Mouse (Mus musculus): ENCODE data around the gene Hoxa6. TPM values are rescaled to one million over a fixed set of nuclear protein-coding genes. Genes with fewer than 3 reads are reported as not detected.

Gene Hoxa6
- polyA plus RNA-seq, 1 experiment: not detected

DNA sequence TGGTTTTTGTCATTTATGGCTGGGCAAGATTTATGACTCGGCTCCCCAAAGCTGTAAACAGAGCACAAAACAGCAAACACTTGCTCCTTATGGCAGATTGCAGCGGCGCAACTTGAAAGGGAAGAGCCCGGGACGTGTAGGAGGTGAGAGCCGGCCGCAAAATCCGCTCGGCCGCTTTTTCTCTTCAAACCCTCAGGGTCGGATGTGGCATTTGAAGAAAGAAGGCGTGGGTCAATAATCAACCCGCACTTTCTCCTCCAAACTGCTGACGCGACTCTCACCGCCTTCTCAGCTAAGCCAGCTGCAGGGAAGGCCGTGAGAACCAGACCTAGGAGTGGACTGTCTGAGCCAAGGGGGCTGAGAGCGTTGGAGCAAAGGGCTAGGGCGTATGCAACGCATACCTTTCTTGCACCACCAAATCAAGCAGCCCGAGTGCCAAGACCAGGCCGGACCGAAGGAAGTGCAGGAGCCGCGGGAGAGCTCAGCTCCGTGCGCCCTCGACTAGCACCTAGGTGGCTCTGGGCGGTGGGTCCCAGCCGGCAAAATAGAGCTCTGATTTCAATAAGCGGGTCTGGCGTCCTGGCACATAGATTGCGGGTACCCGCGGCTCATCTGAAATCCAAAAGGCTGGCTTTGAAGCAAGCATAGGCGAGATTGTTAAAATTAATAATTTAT, 31.3 kb downstream of the Hoxa6 start, which contains the start of gene 5730596B20Rik:
Gene 5730596B20Rik, plus strand, starts transcription at position 438 of the 675 bp plus-strand sequence.
- Histone ChIP-seq H3K4me3 (ENCODE audit: low read depth, low read length) (no peak within 1 kb of the TSS), H3K4me1 (ENCODE audit: control insufficient read depth, insufficient read depth, low read length) (no peaks in the 10 kb centered on the region), H3K27me3 (ENCODE audit: control insufficient read depth, insufficient read depth, low read length, poor library complexity, severe bottlenecking) (peaks cover 48% of the 10 kb centered on the region), H3K9ac (ENCODE audit: low read depth, poor library complexity, severe bottlenecking) (no peak within 1 kb of the TSS), H3K9me3 (replicated peaks; ENCODE audit: control insufficient read depth, insufficient read depth, low read length, poor library complexity, severe bottlenecking) (no peaks in the 10 kb centered on the region), H3K27ac (ENCODE audit: insufficient read depth, low read length) (no peak within 1 kb of the TSS), H3K36me3 (ENCODE audit: control insufficient read depth, insufficient read depth, low read length, poor library complexity, severe bottlenecking) (no peaks in the 10 kb centered on the region)
- TF ChIP-seq POLR2A (IDR thresholded peaks at IDR 0.05; ENCODE audit: insufficient read depth, low read length) (no peak), EP300 (IDR thresholded peaks at IDR 0.05; ENCODE audit: insufficient read depth, low read depth, low read length) (no peak), CTCF (IDR thresholded peaks at IDR 0.05; ENCODE audit: low read depth, low read length) (no peak)

DNA sequence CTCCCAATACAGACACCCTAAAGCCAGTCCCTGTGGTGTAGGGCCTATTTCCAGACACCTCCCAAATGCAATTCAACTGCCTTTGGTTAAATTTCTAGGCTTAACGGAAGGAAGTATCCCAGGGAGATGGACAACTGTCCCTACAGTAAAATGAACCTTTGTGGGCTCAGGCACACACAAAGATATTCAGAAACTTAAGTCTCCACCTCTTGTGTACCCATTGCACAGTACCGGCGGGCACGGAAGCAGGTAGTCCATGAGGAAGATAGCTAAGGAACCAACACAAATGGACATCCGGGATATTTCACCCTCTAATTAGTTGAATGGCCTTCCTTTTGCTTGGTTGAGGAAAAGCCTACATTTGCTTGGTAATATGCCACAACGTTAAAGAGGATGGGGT, 32.1 kb downstream of the Hoxa6 start:
- H3K9me3 ChIP-seq (replicated peaks; ENCODE audit: control insufficient read depth, insufficient read depth, low read length, poor library complexity, severe bottlenecking): no peaks in the 10 kb centered on the region
- TF ChIP-seq EP300 (IDR thresholded peaks at IDR 0.05; ENCODE audit: insufficient read depth, low read depth, low read length): no peak
- no peak for TF ChIP-seq CTCF (IDR thresholded peaks at IDR 0.05; ENCODE audit: low read depth, low read length)
- no peak for TF ChIP-seq POLR2A (IDR thresholded peaks at IDR 0.05; ENCODE audit: insufficient read depth, low read length)
- H3K9ac ChIP-seq (ENCODE audit: low read depth, poor library complexity, severe bottlenecking): no peak overlapping the region
- H3K4me3 ChIP-seq (ENCODE audit: low read depth, low read length): no peak overlapping the region
- no peak overlapping the region for H3K27ac ChIP-seq (ENCODE audit: insufficient read depth, low read length)
- H3K36me3 ChIP-seq (ENCODE audit: control insufficient read depth, insufficient read depth, low read length, poor library complexity, severe bottlenecking): no peaks in the 10 kb centered on the region
- no peaks in the 10 kb centered on the region for H3K4me1 ChIP-seq (ENCODE audit: control insufficient read depth, insufficient read depth, low read length)
- H3K27me3 ChIP-seq (ENCODE audit: control insufficient read depth, insufficient read depth, low read length, poor library complexity, severe bottlenecking): peaks cover 55% of the 10 kb centered on the region

DNA sequence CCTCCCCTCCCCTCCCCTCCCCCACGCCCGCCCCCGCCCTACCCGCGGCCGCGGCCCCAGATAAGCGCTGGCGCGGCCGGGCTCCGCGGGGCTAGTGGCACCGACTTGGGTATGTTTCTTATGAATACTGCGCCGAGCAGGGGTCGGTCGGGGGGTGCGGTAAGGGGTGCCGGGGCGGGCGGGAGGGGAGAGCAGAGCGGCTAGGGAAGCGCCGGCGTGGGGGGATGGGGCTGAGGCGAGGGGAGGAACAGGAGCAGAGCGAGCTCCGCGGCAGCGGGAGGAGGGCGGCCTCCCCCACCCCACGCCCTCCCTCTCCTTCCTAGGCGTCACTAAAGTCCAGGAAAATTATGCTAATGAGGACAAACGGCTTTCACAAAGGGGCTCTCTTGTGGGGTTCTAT, 32.7 kb downstream of the Hoxa6 start:
- H3K9me3 ChIP-seq (replicated peaks; ENCODE audit: control insufficient read depth, insufficient read depth, low read length, poor library complexity, severe bottlenecking): no peaks in the 10 kb centered on the region
- H3K27me3 ChIP-seq (ENCODE audit: control insufficient read depth, insufficient read depth, low read length, poor library complexity, severe bottlenecking): peaks cover 57% of the 10 kb centered on the region
- no peaks in the 10 kb centered on the region for H3K36me3 ChIP-seq (ENCODE audit: control insufficient read depth, insufficient read depth, low read length, poor library complexity, severe bottlenecking)
- no peak overlapping the region for H3K4me3 ChIP-seq (ENCODE audit: low read depth, low read length)
- H3K27ac ChIP-seq (ENCODE audit: insufficient read depth, low read length): no peak overlapping the region
- TF ChIP-seq CTCF (IDR thresholded peaks at IDR 0.05; ENCODE audit: low read depth, low read length) (no peak), EP300 (IDR thresholded peaks at IDR 0.05; ENCODE audit: insufficient read depth, low read depth, low read length) (no peak), POLR2A (IDR thresholded peaks at IDR 0.05; ENCODE audit: insufficient read depth, low read length) (no peak)
- H3K4me1 ChIP-seq (ENCODE audit: control insufficient read depth, insufficient read depth, low read length): no peaks in the 10 kb centered on the region
- peak overlapping the region; percentile 49; the same call in 1 of the 2 replicates for H3K9ac ChIP-seq (ENCODE audit: low read depth, poor library complexity, severe bottlenecking)

DNA sequence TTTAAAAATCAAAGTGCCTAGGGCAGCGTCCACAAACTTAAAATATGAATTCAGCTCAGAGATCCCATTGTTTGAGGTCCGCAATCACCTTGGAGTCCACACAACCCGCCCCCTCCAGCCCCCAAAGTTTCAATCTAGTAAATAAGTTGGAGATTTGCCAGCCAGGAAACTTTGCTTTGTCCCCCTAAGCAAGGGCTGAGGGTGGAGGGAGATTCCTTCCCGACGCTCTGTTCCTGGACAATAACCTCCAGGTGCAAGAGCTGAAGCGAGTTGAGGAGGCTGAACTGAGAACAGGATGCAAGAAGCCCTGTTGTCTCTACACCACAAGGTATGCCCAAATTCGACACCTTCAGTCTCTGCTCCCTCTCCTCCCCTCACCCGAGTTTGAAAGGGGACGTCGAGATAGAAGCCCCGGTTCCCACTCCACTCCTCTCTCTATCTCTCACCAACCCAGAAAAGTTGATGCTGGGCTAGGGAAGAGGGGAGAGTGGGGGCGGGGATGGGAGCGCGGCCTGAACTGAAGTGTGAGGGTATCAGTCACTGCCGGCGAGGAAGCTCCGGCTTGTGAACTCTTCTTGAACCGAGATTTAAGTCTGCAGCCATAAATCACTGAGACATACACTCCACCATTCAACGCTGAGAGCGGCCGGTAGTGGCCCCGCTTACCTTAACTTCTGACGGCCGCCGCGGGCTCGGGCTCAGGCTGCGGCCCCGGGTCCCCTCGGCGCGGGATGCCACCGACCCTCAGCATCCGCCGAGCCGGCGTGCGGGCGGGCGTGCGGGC, 33.4 kb downstream of the Hoxa6 start:
- H3K27ac ChIP-seq (ENCODE audit: insufficient read depth, low read length): no peak overlapping the region
- H3K36me3 ChIP-seq (ENCODE audit: control insufficient read depth, insufficient read depth, low read length, poor library complexity, severe bottlenecking): no peaks in the 10 kb centered on the region
- peak overlapping the region; percentile 49; the same call in 1 of the 2 replicates for H3K9ac ChIP-seq (ENCODE audit: low read depth, poor library complexity, severe bottlenecking)
- no peaks in the 10 kb centered on the region for H3K4me1 ChIP-seq (ENCODE audit: control insufficient read depth, insufficient read depth, low read length)
- H3K4me3 ChIP-seq (ENCODE audit: low read depth, low read length): peak overlapping the region; percentile 14
- TF ChIP-seq EP300 (IDR thresholded peaks at IDR 0.05; ENCODE audit: insufficient read depth, low read depth, low read length): no peak
- no peak for TF ChIP-seq POLR2A (IDR thresholded peaks at IDR 0.05; ENCODE audit: insufficient read depth, low read length)
- no peak for TF ChIP-seq CTCF (IDR thresholded peaks at IDR 0.05; ENCODE audit: low read depth, low read length)
- H3K9me3 ChIP-seq (replicated peaks; ENCODE audit: control insufficient read depth, insufficient read depth, low read length, poor library complexity, severe bottlenecking): no peaks in the 10 kb centered on the region
- peaks cover 56% of the 10 kb centered on the region for H3K27me3 ChIP-seq (ENCODE audit: control insufficient read depth, insufficient read depth, low read length, poor library complexity, severe bottlenecking)

DNA sequence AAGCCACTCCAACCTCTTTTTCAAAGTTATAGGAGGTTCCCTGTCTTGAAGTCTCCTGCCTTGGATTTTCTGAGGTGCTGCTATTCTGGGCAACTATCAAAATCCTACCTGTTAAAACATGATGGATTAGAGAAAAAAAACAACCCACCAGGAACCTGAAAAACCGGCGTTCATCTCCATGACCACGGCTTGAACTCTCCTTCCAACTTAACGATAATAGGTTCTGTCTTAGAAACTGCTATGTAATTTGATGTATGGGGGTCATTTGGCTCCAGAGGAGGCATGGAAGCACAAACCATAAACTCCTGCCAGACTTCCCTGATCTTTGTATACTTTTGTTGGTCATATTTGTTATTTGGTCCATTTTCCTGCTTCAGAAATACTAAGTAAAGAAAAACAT, 34.9 kb downstream of the Hoxa6 start:
- Histone ChIP-seq H3K9ac (ENCODE audit: low read depth, poor library complexity, severe bottlenecking) (no peak overlapping the region), H3K4me3 (ENCODE audit: low read depth, low read length) (no peak overlapping the region), H3K27ac (ENCODE audit: insufficient read depth, low read length) (no peak overlapping the region), H3K4me1 (ENCODE audit: control insufficient read depth, insufficient read depth, low read length) (no peaks in the 10 kb centered on the region), H3K27me3 (ENCODE audit: control insufficient read depth, insufficient read depth, low read length, poor library complexity, severe bottlenecking) (peaks cover 58% of the 10 kb centered on the region), H3K36me3 (ENCODE audit: control insufficient read depth, insufficient read depth, low read length, poor library complexity, severe bottlenecking) (no peaks in the 10 kb centered on the region), H3K9me3 (replicated peaks; ENCODE audit: control insufficient read depth, insufficient read depth, low read length, poor library complexity, severe bottlenecking) (no peaks in the 10 kb centered on the region)
- TF ChIP-seq EP300 (IDR thresholded peaks at IDR 0.05; ENCODE audit: insufficient read depth, low read depth, low read length) (no peak), POLR2A (IDR thresholded peaks at IDR 0.05; ENCODE audit: insufficient read depth, low read length) (no peak), CTCF (IDR thresholded peaks at IDR 0.05; ENCODE audit: low read depth, low read length) (no peak)

DNA sequence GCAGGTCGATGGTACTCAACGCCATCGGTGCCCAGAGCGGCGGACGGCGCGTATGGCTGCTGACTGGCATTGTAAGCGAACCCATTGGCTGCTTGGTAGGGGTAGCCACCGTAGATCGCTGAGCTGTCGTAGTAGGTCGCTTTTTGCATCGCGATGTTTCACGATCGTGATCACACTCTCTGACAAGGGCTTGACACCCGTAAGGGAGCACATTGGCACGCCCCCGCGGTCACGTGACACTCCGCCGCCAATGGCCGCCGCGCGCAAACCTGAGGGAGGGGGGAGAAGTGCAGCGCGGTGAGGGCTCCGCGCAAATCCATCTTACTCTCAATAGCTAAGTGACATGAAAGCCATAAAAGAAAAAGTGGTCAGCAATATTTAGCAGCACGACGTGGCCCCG, 36.0 kb downstream of the Hoxa6 start:
- H3K9ac ChIP-seq (ENCODE audit: low read depth, poor library complexity, severe bottlenecking): peak overlapping the region; percentile 28; the same call in 1 of the 2 replicates
- peaks cover 56% of the 10 kb centered on the region for H3K27me3 ChIP-seq (ENCODE audit: control insufficient read depth, insufficient read depth, low read length, poor library complexity, severe bottlenecking)
- H3K4me3 ChIP-seq (ENCODE audit: low read depth, low read length): peak overlapping the region; percentile 70
- H3K36me3 ChIP-seq (ENCODE audit: control insufficient read depth, insufficient read depth, low read length, poor library complexity, severe bottlenecking): no peaks in the 10 kb centered on the region
- no peak overlapping the region for H3K27ac ChIP-seq (ENCODE audit: insufficient read depth, low read length)
- no peaks in the 10 kb centered on the region for H3K9me3 ChIP-seq (replicated peaks; ENCODE audit: control insufficient read depth, insufficient read depth, low read length, poor library complexity, severe bottlenecking)
- no peaks in the 10 kb centered on the region for H3K4me1 ChIP-seq (ENCODE audit: control insufficient read depth, insufficient read depth, low read length)
- TF ChIP-seq CTCF (IDR thresholded peaks at IDR 0.05; ENCODE audit: low read depth, low read length): no peak
- TF ChIP-seq EP300 (IDR thresholded peaks at IDR 0.05; ENCODE audit: insufficient read depth, low read depth, low read length): no peak
- TF ChIP-seq POLR2A (IDR thresholded peaks at IDR 0.05; ENCODE audit: insufficient read depth, low read length): no peak

All from ES-Bruce4 (cell line).